Mouse (Mus musculus) embryonic facial prominence, embryonic 13.5 days (tissue): ENCODE data around the gene Tbl3. TPM values are rescaled to one million over a fixed set of nuclear protein-coding genes. Genes with fewer than 3 reads are reported as not detected.
A peak's percentile ranks its signal among the peaks of the same experiment; 100 is the strongest.

ENCODE experiments used
- ATAC-seq: fragments of 200-750 bp; cut with Nextera tagmentation; 2 replicates; pipeline ENCODE4 v1.8.0; 2017; ENCODE audit warnings: low read depth; ENCODE audit not compliant: insufficient number of reproducible peaks, insufficient read depth, low FRiP score, low TSS enrichment
- H3K27ac ChIP-seq: fragments of 300-500 bp; sonication (generic); 2 replicates; pipeline ENCODE4 v1.5.1; 2015; ENCODE audit warnings: moderate library complexity, mild to moderate bottlenecking, inconsistent platforms
- H3K27me3 ChIP-seq: fragments of 300-500 bp; sonication (generic); 2 replicates; pipeline ENCODE4 v1.6.1; 2015; ENCODE audit warnings: mild to moderate bottlenecking, inconsistent platforms
- H3K36me3 ChIP-seq: fragments of 300-500 bp; sonication (generic); 2 replicates; pipeline ENCODE4 v1.6.1; 2015; ENCODE audit warnings: mild to moderate bottlenecking, inconsistent platforms
- H3K4me1 ChIP-seq: fragments of 300-500 bp; sonication (generic); 2 replicates; pipeline ENCODE4 v1.6.1; 2015; ENCODE audit warnings: inconsistent platforms
- H3K4me2 ChIP-seq: fragments of 300-500 bp; sonication (generic); 2 replicates; pipeline ENCODE4 v1.6.1; 2015; ENCODE audit warnings: moderate library complexity, mild to moderate bottlenecking, inconsistent platforms
- H3K4me3 ChIP-seq: fragments of 300-500 bp; sonication (generic); 2 replicates; pipeline ENCODE4 v1.5.1; 2015; ENCODE audit warnings: mild to moderate bottlenecking, inconsistent platforms
- H3K9ac ChIP-seq: fragments of 300-500 bp; sonication (generic); 2 replicates; pipeline ENCODE4 v1.6.1; 2015; ENCODE audit warnings: mild to moderate bottlenecking, inconsistent platforms
- H3K9me3 ChIP-seq: fragments of 300-500 bp; sonication (generic); 2 replicates; pipeline ENCODE4 v1.6.1; 2016; ENCODE audit warnings: inconsistent platforms
- WGBS: fragments of 180-500 bp; shearing (Covaris S2); methylation state at CpG from one replicate; pipeline ENCODE4 v1.1.7; 2015; ENCODE audit warnings: mixed read lengths; 5-methylcytosine and 5-hydroxymethylcytosine counted together
- polyA plus RNA-seq: library from polyadenylated mRNA; unstranded; fragments of >200 nt; fragmentation: Nextera tagmentation; extraction: Ambion mirVana; gene quantifications from 2 replicates; pipeline ENCODE4 v1.2.1, GENCODE M21; 2015

Tbl3 gene
- polyA plus RNA-seq, result 74.2 and 81.6 TPM in 2 replicates

- peaks cover 21% of the 10 kb centered on the region for H3K4me1 ChIP-seq
- H3K9me3 ChIP-seq, result no peaks in the 10 kb centered on the region
- H3K27ac ChIP-seq, result peak within 1 kb of the TSS; percentile 78
- H3K27me3 ChIP-seq, result no peaks in the 10 kb centered on the region
- peaks cover 30% of the 10 kb centered on the region for H3K36me3 ChIP-seq
- 3% methylated on average over 32 of the region's 32 CpGs for WGBS
- peak; percentile 80 for ATAC-seq
- H3K4me2 ChIP-seq, result peak within 1 kb of the TSS; percentile 78
- peak within 1 kb of the TSS; percentile 81 for H3K9ac ChIP-seq
- peak within 1 kb of the TSS; percentile 76 for H3K4me3 ChIP-seq
Observed at GRCm38 (mm10) chr17:24706982-24707800, at the start of gene Tbl3. Tbl3 (minus strand) TSS chr17:24707660.

- Histone ChIP-seq H3K27me3 (peaks cover 59% of the 10 kb centered on the region), H3K4me2 (peak within 1 kb of the TSS; percentile 85), H3K9ac (peak within 1 kb of the TSS; percentile 69), H3K4me3 (peak within 1 kb of the TSS; percentile 56), H3K27ac (no peak within 1 kb of the TSS; the same call in 1 of the 2 replicates), H3K36me3 (no peaks in the 10 kb centered on the region), H3K9me3 (no peaks in the 10 kb centered on the region), H3K4me1 (peaks cover 53% of the 10 kb centered on the region)
- WGBS, result 1% methylated on average over 70 of the region's 82 CpGs
- peak; percentile 70 for ATAC-seq
Observed at GRCm38 (mm10) chr17:24752415-24753394, 45.2 kb upstream of the Tbl3 start, which contains the start of gene Hs3st6. Hs3st6 (plus strand) TSS chr17:24752988.

GRCm38 (mm10) chr17:24751528-24751927 lies 44.1 kb upstream of the Tbl3 start:
- peaks cover 59% of the 10 kb centered on the region for H3K27me3 ChIP-seq
- H3K4me3 ChIP-seq, result peak overlapping the region; percentile 10; the same call in 1 of the 2 replicates
- no peaks in the 10 kb centered on the region for H3K36me3 ChIP-seq
- no peak for ATAC-seq
- WGBS, result 22% methylated on average over 4 of the region's 4 CpGs
- H3K4me2 ChIP-seq, result peak overlapping the region; percentile 45
- H3K9ac ChIP-seq, result no peak overlapping the region
- H3K9me3 ChIP-seq, result no peaks in the 10 kb centered on the region
- H3K27ac ChIP-seq, result 0 out of 2 replicates have a peak overlapping the region, but pooled peaks have one; percentile 5
- peaks cover 61% of the 10 kb centered on the region for H3K4me1 ChIP-seq

- 0 out of 2 replicates have a peak overlapping the region, but pooled peaks have one; percentile 23 for H3K9ac ChIP-seq
- H3K4me3 ChIP-seq, result no peak overlapping the region
- 30% methylated on average over 4 of the region's 4 CpGs for WGBS
- no peak overlapping the region; the same call in 1 of the 2 replicates for H3K4me2 ChIP-seq
- ATAC-seq, result peak; percentile 41; the same call in 1 of the 2 replicates
- H3K4me1 ChIP-seq, result peaks cover 33% of the 10 kb centered on the region
- peaks cover 8% of the 10 kb centered on the region for H3K36me3 ChIP-seq
- H3K27me3 ChIP-seq, result peaks cover 22% of the 10 kb centered on the region
- H3K27ac ChIP-seq, result peak overlapping the region; percentile 77
- H3K9me3 ChIP-seq, result no peaks in the 10 kb centered on the region
Observed at GRCm38 (mm10) chr17:24746986-24747385, 39.5 kb upstream of the Tbl3 start.

DNA sequence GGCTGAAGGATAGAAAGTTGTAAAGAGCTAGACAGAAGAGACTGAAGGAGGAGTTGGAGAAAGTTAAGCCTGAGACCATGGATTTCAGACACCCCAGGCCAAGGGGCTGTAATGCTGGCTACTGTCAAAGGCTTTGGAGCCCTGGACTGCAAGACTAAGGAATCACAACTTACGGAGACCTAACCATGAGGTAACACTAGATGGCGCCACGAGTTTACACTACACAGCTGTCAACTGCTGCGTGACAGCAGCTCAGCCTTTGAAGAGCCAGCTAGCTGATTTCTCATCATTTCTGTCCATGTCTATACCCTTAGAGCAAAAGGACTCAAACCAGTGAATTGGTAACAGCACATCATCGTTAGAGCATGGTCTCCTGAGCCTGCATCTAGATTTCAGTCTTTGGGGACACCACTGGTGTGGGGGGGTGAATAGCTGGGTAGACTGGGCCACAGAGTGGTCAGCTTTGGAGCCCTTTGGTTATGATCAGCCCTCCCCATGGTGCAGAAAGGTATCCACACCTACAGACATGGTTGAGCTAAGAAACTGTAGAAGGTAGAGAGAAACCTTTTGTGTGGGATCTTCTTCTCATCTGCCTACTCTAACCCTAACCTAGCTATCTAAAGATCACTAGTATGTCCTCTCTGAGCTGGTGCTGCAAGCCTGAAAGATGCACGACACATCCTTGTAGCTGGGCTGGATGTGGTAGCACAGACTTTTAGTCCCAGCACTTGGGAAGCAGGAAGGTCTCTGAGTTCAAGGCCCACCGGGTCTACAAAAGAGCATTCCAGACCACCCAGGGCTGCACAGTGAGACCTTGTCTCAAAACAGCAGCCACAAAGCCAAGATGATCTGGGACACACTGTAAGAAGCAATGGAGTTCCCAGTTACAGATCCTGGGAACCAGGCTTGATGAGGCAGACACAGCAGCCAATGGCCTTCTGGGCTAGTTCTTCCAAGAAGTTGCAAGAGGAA lies 38.4 kb upstream of the Tbl3 start:
- WGBS, result 23% methylated on average over 7 of the region's 7 CpGs

GRCm38 (mm10) chr17:24744381-24744780 lies 36.9 kb upstream of the Tbl3 start:
- Histone ChIP-seq H3K9me3 (no peaks in the 10 kb centered on the region), H3K9ac (no peak overlapping the region), H3K36me3 (peaks cover 32% of the 10 kb centered on the region), H3K27me3 (no peaks in the 10 kb centered on the region), H3K27ac (no peak overlapping the region), H3K4me3 (no peak overlapping the region), H3K4me1 (peaks cover 22% of the 10 kb centered on the region), H3K4me2 (no peak overlapping the region)
- 68% methylated on average over 3 of the region's 3 CpGs for WGBS
- ATAC-seq, result no peak

More for the DNA sequence above, 38.4 kb upstream of the Tbl3 start:
- Histone ChIP-seq H3K27ac (peak overlapping the region; percentile 77), H3K9ac (no peak overlapping the region), H3K9me3 (no peaks in the 10 kb centered on the region), H3K36me3 (peaks cover 20% of the 10 kb centered on the region), H3K4me1 (peaks cover 22% of the 10 kb centered on the region), H3K4me3 (no peak overlapping the region), H3K4me2 (no peak overlapping the region), H3K27me3 (peaks cover 11% of the 10 kb centered on the region)
- ATAC-seq, result 0 out of 2 replicates have a peak, but pooled peaks have one; percentile 50

- WGBS, result 69% methylated on average over 5 of the region's 5 CpGs
- H3K36me3 ChIP-seq, result peaks cover 32% of the 10 kb centered on the region
- H3K4me2 ChIP-seq, result no peak overlapping the region
Observed at GRCm38 (mm10) chr17:24743896-24744295, 36.4 kb upstream of the Tbl3 start.

DNA sequence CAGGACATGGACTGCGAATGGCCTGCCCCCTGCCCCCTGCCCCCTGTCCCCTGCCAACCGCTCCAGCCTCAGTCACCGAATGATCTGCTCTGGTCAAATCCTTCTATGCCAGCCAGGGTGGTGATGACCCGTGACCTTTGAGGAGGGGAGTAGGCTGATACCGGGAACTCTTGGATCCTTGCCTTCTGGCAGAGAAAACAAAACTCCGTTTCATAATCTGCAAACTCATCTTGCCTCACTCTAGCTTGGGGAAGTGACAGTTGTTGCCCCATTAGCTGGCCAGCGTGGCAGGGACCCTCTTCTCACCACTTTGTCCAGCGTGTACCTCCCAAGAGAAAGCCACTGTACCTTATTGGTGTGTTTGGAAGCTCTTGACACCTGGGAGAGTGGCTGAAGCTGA lies 34.8 kb upstream of the Tbl3 start:
- H3K4me3 ChIP-seq, result no peak overlapping the region
- no peak for ATAC-seq
- H3K36me3 ChIP-seq, result peaks cover 32% of the 10 kb centered on the region
- H3K27ac ChIP-seq, result no peak overlapping the region
- no peaks in the 10 kb centered on the region for H3K27me3 ChIP-seq
- no peak overlapping the region for H3K9ac ChIP-seq
- H3K4me2 ChIP-seq, result no peak overlapping the region
- no peaks in the 10 kb centered on the region for H3K9me3 ChIP-seq
- 87% methylated on average over 8 of the region's 8 CpGs for WGBS
- H3K4me1 ChIP-seq, result peaks cover 25% of the 10 kb centered on the region

More at GRCm38 (mm10) chr17:24743896-24744295, 36.4 kb upstream of the Tbl3 start:
- Histone ChIP-seq H3K9me3 (no peaks in the 10 kb centered on the region), H3K27me3 (no peaks in the 10 kb centered on the region), H3K9ac (no peak overlapping the region), H3K4me1 (peaks cover 22% of the 10 kb centered on the region), H3K27ac (no peak overlapping the region), H3K4me3 (no peak overlapping the region)
- ATAC-seq, result no peak

DNA sequence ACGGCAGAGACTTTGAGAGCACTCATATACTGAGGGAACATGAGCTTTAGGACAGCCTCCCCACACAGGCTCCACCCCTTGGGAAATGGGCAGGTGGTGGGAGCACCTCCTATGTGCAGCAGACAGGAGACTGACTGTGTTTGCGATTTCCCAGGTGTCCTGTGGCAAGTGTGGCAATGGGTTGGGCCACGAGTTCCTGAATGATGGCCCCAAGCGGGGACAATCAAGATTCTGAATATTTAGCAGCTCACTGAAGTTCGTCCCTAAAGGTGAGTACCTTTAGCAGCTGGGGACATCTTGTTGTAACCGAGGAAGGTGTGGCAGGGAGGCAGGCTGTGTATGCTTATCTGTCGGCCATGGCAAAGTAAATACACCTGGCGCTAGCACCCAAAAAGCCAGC lies 32.5 kb upstream of the Tbl3 start:
- Histone ChIP-seq H3K27ac (no peak overlapping the region), H3K36me3 (peaks cover 32% of the 10 kb centered on the region), H3K27me3 (no peaks in the 10 kb centered on the region), H3K4me2 (no peak overlapping the region), H3K4me3 (no peak overlapping the region), H3K9me3 (no peaks in the 10 kb centered on the region), H3K4me1 (peaks cover 17% of the 10 kb centered on the region), H3K9ac (no peak overlapping the region)
- ATAC-seq, result no peak
- WGBS, result 82% methylated on average over 8 of the region's 8 CpGs

DNA sequence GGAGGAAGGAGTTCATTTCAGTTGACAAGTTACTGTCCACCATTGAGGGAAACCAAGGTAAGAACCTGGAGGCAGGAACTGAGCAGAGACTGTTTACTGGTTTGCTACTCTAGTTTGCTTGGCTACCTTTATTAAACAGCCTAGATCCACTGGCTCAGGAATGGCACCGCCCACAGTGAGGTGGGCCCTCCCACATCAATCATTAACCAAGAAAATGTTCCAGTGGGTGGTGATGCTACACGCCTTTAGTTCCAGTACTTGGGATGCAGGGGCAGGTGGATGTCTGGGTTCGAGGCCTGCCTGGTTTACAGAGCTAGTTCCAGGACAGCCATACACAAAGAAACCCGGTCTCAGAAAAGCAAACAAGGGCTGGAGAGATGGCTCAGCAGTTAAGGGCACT lies 30.8 kb upstream of the Tbl3 start:
- H3K4me2 ChIP-seq, result 0 out of 2 replicates have a peak overlapping the region, but pooled peaks have one; percentile 85
- H3K27me3 ChIP-seq, result no peaks in the 10 kb centered on the region
- no peak overlapping the region for H3K27ac ChIP-seq
- no peak for ATAC-seq
- H3K4me3 ChIP-seq, result no peak overlapping the region
- no peak overlapping the region for H3K9ac ChIP-seq
- WGBS, result 83% methylated on average over 4 of the region's 4 CpGs
- H3K36me3 ChIP-seq, result peaks cover 32% of the 10 kb centered on the region
- peaks cover 17% of the 10 kb centered on the region for H3K4me1 ChIP-seq
- no peaks in the 10 kb centered on the region for H3K9me3 ChIP-seq
